11 mouse cellular contexts compared by ENCODE assay signal in genomic region chr19:6829069-6829468, GRCm38 (mm10). TPM values are rescaled to one million over a fixed set of nuclear protein-coding genes. Genes with fewer than 3 reads are reported as not detected.
DNase-seq lines count a peak whose midpoint lies in the region; ATAC-seq and TF ChIP-seq lines count a peak whose summit lies in the region.
"Had no signal": no experiment of that assay in that cellular context is flagged by ENCODE, and none has a peak within 500 bp of the region (broad histone marks: within the 10 kb centered on the region; RNA-seq: fewer than 3 reads in every experiment).

No protein-coding gene starts in this region.

- H3K27ac ChIP-seq in hindbrain, embryonic 10.5 days = no peak overlapping the region
- H3K27ac ChIP-seq in hindbrain, embryonic 12.5 days = no peak overlapping the region
- H3K27ac ChIP-seq in neural tube, embryonic 14.5 days (ENCODE audit: low read depth, low read length) = no peak overlapping the region
- no peak overlapping the region for H3K27ac ChIP-seq in limb, embryonic 10.5 days
- H3K27ac ChIP-seq: liver, embryonic 15.5 days had no signal

- no peak for ATAC-seq in hindbrain, embryonic 12.5 days (ENCODE audit: low FRiP score)
- no peak for ATAC-seq in neural tube, embryonic 14.5 days (ENCODE audit: low read depth)

- no peak for DNase-seq in hindbrain, embryonic 10.5 days (ENCODE audit: low spot score)
- DNase-seq in B cell, adult 2 months = peak; percentile 36 to 41
- DNase-seq in brain, embryonic 14.5 days (ENCODE audit: low read depth) = peak; percentile 8
- no peak for DNase-seq in gastrocnemius, postnatal 14 days
- no peak for DNase-seq in adrenal gland, postnatal 10 days
- no peak for DNase-seq in limb, embryonic 10.5 days (ENCODE audit: low spot score)
- DNase-seq: heart, postnatal 4 days had no signal

- H3K9ac ChIP-seq in hindbrain, embryonic 12.5 days = no peak overlapping the region
- no peak overlapping the region for H3K9ac ChIP-seq in neural tube, embryonic 14.5 days (replicated peaks; ENCODE audit: low read depth, low read length)
- H3K9ac ChIP-seq: liver, embryonic 15.5 days had no signal

- peak overlapping the region; percentile 54 for H3K4me3 ChIP-seq in hindbrain, embryonic 10.5 days
- no peak overlapping the region for H3K4me3 ChIP-seq in hindbrain, embryonic 12.5 days
- peak overlapping the region; percentile 18; the same call in 1 of the 2 replicates for H3K4me3 ChIP-seq in neural tube, embryonic 14.5 days (ENCODE audit: low read depth, low read length)
- no peak overlapping the region for H3K4me3 ChIP-seq in limb, embryonic 10.5 days
- H3K4me3 ChIP-seq: liver, embryonic 15.5 days; megakaryocyte, embryonic 14.5 days had no signal

- TF ChIP-seq POLR2A in brain, embryonic 14.5 days (IDR thresholded peaks at IDR 0.05; ENCODE audit: borderline replicate concordance, extremely low read depth, insufficient read depth, insufficient read length, poor library complexity, severe bottlenecking) = no peak

- H3K9me3 ChIP-seq in hindbrain, embryonic 10.5 days = 0 out of 2 replicates have a peak, but pooled peaks cover 3% of the 10 kb centered on the region
- H3K9me3 ChIP-seq in hindbrain, embryonic 12.5 days (replicated peaks) = no peaks in the 10 kb centered on the region
- no peaks in the 10 kb centered on the region for H3K9me3 ChIP-seq in neural tube, embryonic 14.5 days (ENCODE audit: control insufficient read depth, low read length)
- H3K9me3 ChIP-seq in limb, embryonic 10.5 days (replicated peaks) = no peaks in the 10 kb centered on the region
- H3K9me3 ChIP-seq: liver, embryonic 15.5 days had no signal

- H3K27me3 ChIP-seq in hindbrain, embryonic 10.5 days (ENCODE audit: insufficient read depth, poor library complexity, severe bottlenecking) = peaks cover 78% of the 10 kb centered on the region
- peaks cover 50% of the 10 kb centered on the region for H3K27me3 ChIP-seq in hindbrain, embryonic 12.5 days
- peaks cover 28% of the 10 kb centered on the region for H3K27me3 ChIP-seq in neural tube, embryonic 14.5 days (ENCODE audit: control insufficient read depth, insufficient read depth, low read length)
- H3K27me3 ChIP-seq in limb, embryonic 10.5 days (ENCODE audit: low read depth, poor library complexity, severe bottlenecking) = peaks cover 100% of the 10 kb centered on the region

- peaks cover 31% of the 10 kb centered on the region for H3K4me1 ChIP-seq in hindbrain, embryonic 10.5 days (replicated peaks)
- peaks cover 21% of the 10 kb centered on the region for H3K4me1 ChIP-seq in hindbrain, embryonic 12.5 days
- H3K4me1 ChIP-seq in neural tube, embryonic 14.5 days (ENCODE audit: control insufficient read depth, insufficient read depth, low read length) = peaks cover 14% of the 10 kb centered on the region
- peaks cover 20% of the 10 kb centered on the region for H3K4me1 ChIP-seq in limb, embryonic 10.5 days

- intact Hi-C loops in gastrocnemius, postnatal 14 days (cut with DNase I; ENCODE audit: low total_unique reads) = no loop called here

- H3K4me2 ChIP-seq in hindbrain, embryonic 12.5 days (replicated peaks) = no peak overlapping the region
- no peak overlapping the region for H3K4me2 ChIP-seq in neural tube, embryonic 14.5 days (ENCODE audit: low read depth, low read length)
- H3K4me2 ChIP-seq: liver, embryonic 15.5 days had no signal

- WGBS in hindbrain, embryonic 10.5 days = 19% methylated on average over 3 of the region's 3 CpGs
- WGBS in hindbrain, embryonic 12.5 days = 16% methylated on average over 3 of the region's 3 CpGs
- WGBS in neural tube, embryonic 14.5 days = 16% methylated on average over 3 of the region's 3 CpGs
- 16% methylated on average over 3 of the region's 3 CpGs for WGBS in limb, embryonic 10.5 days

- no peaks in the 10 kb centered on the region for H3K36me3 ChIP-seq in hindbrain, embryonic 10.5 days
- no peaks in the 10 kb centered on the region for H3K36me3 ChIP-seq in hindbrain, embryonic 12.5 days
- no peaks in the 10 kb centered on the region for H3K36me3 ChIP-seq in neural tube, embryonic 14.5 days (ENCODE audit: control insufficient read depth, insufficient read depth, low read length)
- H3K36me3 ChIP-seq in limb, embryonic 10.5 days = no peaks in the 10 kb centered on the region

- peak; percentile 33; the same call in 1 of the 2 replicates for TF ChIP-seq CTCF in brain, embryonic 14.5 days (IDR thresholded peaks at IDR 0.05; ENCODE audit: borderline replicate concordance, extremely low read depth, insufficient read depth, insufficient read length)

RNA-seq across cellular contexts. Expression of gene Rps6ka4, which starts 11.4 kb away (rescaled TPM):
- 6.2 and 7.7 TPM in 2 replicates for polyA plus RNA-seq in hindbrain, embryonic 10.5 days (2016; fragmentation: Nextera tagmentation; extraction: Ambion mirVana)
- polyA plus RNA-seq in hindbrain, embryonic 12.5 days (2016; fragmentation: Nextera tagmentation; extraction: Ambion mirVana) = 13.2 and 14.4 TPM in 2 replicates
- polyA plus RNA-seq in brain, embryonic 14.5 days (2012; rRNA removed) = 6.0 and 7.3 TPM in 2 replicates
- polyA plus RNA-seq in neural tube, embryonic 14.5 days (2014; fragmentation: Nextera tagmentation; extraction: Ambion mirVana) = 9.6 and 10.4 TPM in 2 replicates
- 1 to 10 TPM; 7.7 to 8.5 TPM for total RNA-seq in gastrocnemius, postnatal 14 days (2021)
- total RNA-seq in adrenal gland, postnatal 10 days (2021) = 10 to 100 TPM; 21.5 to 27.5 TPM
- polyA plus RNA-seq in limb, embryonic 10.5 days (2016; fragmentation: Nextera tagmentation; extraction: Ambion mirVana) = 2.8 and 4.8 TPM in 2 replicates

RNA-seq across cellular contexts. Expression of gene Ccdc88b, which starts 28.9 kb away (rescaled TPM):
- polyA plus RNA-seq in hindbrain, embryonic 10.5 days (2016; fragmentation: Nextera tagmentation; extraction: Ambion mirVana) = 0.37 and 1.2 TPM in 2 replicates
- polyA plus RNA-seq in hindbrain, embryonic 12.5 days (2016; fragmentation: Nextera tagmentation; extraction: Ambion mirVana) = 0.50 and 0.85 TPM in 2 replicates
- 0.48 and 0.83 TPM in 2 replicates for polyA plus RNA-seq in brain, embryonic 14.5 days (2012; rRNA removed)
- 0.32 TPM in 2 replicates for polyA plus RNA-seq in neural tube, embryonic 14.5 days (2014; fragmentation: Nextera tagmentation; extraction: Ambion mirVana)
- under 1 TPM; 0.40 to 0.84 TPM for total RNA-seq in gastrocnemius, postnatal 14 days (2021)
- 1 to 10 TPM; 4.1 TPM for total RNA-seq in adrenal gland, postnatal 10 days (2021)
- 0.15 and 0.61 TPM in 2 replicates for polyA plus RNA-seq in limb, embryonic 10.5 days (2016; fragmentation: Nextera tagmentation; extraction: Ambion mirVana)

Comparison
In these comparisons a context has a peak if more than half of its experiments do, and no peak if none do; other contexts are left out.
1. H3K4me3 ChIP-seq: peak in hindbrain, embryonic 10.5 days (single experiment) and neural tube, embryonic 14.5 days (single experiment); none in hindbrain, embryonic 12.5 days (single experiment) and limb, embryonic 10.5 days (single experiment).
2. DNase-seq: peak in B cell, adult 2 months (2 of 2) and brain, embryonic 14.5 days (single experiment); none in hindbrain, embryonic 10.5 days (single experiment), gastrocnemius, postnatal 14 days (single experiment), adrenal gland, postnatal 10 days (single experiment) and limb, embryonic 10.5 days (single experiment).